Mouse (Mus musculus) embryonic facial prominence, embryonic 11.5 days (tissue): Measurements from ENCODE around the gene Ltv1. TPM values are rescaled to one million over a fixed set of nuclear protein-coding genes. Genes with fewer than 3 reads are reported as not detected.

Experiments
- ATAC-seq: fragments of 200-750 bp; cut with Nextera tagmentation; replicated peaks from 2 replicates; pipeline ENCODE4 v1.8.0; 2017; ENCODE audit warnings: low read depth; ENCODE audit not compliant: insufficient number of reproducible peaks, low FRiP score, low TSS enrichment
- DNase-seq: peaks from one replicate; pipeline ENCODE4 v3.0.0-alpha.2; 2015; ENCODE audit warnings: low spot score
- H3K27ac ChIP-seq: fragments of 300-500 bp; sonication (generic); replicated peaks from 2 replicates; pipeline ENCODE4 v1.5.1; 2014; ENCODE audit warnings: mild to moderate bottlenecking, low read depth, low read length, control low read depth
- H3K27me3 ChIP-seq: fragments of 300-500 bp; sonication (generic); 2 replicates; pipeline ENCODE4 v1.6.1; 2014; ENCODE audit warnings: mild to moderate bottlenecking, low read length, moderate library complexity, mixed read lengths; ENCODE audit not compliant: control insufficient read depth, insufficient read depth
- H3K36me3 ChIP-seq: fragments of 300-500 bp; sonication (generic); replicated peaks from 2 replicates; pipeline ENCODE4 v1.6.1; 2014; ENCODE audit warnings: low read depth, mild to moderate bottlenecking, low read length, moderate library complexity, mixed read lengths; ENCODE audit not compliant: control insufficient read depth, insufficient read depth
- H3K4me1 ChIP-seq: fragments of 300-500 bp; sonication (generic); 2 replicates; pipeline ENCODE4 v1.6.1; 2014; ENCODE audit warnings: low read length, mixed read lengths; ENCODE audit not compliant: control insufficient read depth, insufficient read depth
- H3K4me2 ChIP-seq: fragments of 300-500 bp; sonication (generic); 2 replicates; pipeline ENCODE4 v1.6.1; 2014; ENCODE audit warnings: low read depth, mild to moderate bottlenecking, control low read depth, low read length, moderate library complexity
- H3K4me3 ChIP-seq: fragments of 300-500 bp; sonication (generic); 2 replicates; pipeline ENCODE4 v1.5.1; 2014; ENCODE audit warnings: low read depth, low read length, control low read depth
- H3K9ac ChIP-seq: fragments of 300-500 bp; sonication (generic); replicated peaks from 2 replicates; pipeline ENCODE4 v1.6.1; 2014; ENCODE audit warnings: mild to moderate bottlenecking, control low read depth, low read length
- H3K9me3 ChIP-seq: fragments of 300-500 bp; sonication (generic); replicated peaks from 2 replicates; pipeline ENCODE4 v1.6.1; 2016; ENCODE audit warnings: mild to moderate bottlenecking, low read length, inconsistent platforms, mixed read lengths; ENCODE audit not compliant: control insufficient read depth
- WGBS: fragments of 180-500 bp; shearing (Covaris S2); extraction: QIAGEN DNeasy Blood & Tissue Kit; methylation state at CpG from one replicate; pipeline ENCODE4 v1.1.7; 2014; 5-methylcytosine and 5-hydroxymethylcytosine counted together
- polyA plus RNA-seq: library from polyadenylated mRNA; unstranded; fragments of >200 nt; fragmentation: Nextera tagmentation; extraction: Ambion mirVana; gene quantifications from 2 replicates; pipeline ENCODE4 v1.2.1, GENCODE M21; 2014

Ltv1 gene
- polyA plus RNA-seq, 1 experiment from 2014 or later: 85.0 TPM

GRCm38 (mm10) chr10:13230716-13231115 is 37.7 kb upstream of the Ltv1 start:
- H3K27ac ChIP-seq: no peak overlapping the region
- H3K27me3 ChIP-seq: no peaks in the 10 kb centered on the region
- ATAC-seq (no peak), DNase-seq (no peak)
- no peak overlapping the region for H3K4me2 ChIP-seq
- H3K4me3 ChIP-seq: no peak overlapping the region
- no peaks in the 10 kb centered on the region for H3K9me3 ChIP-seq
- no peaks in the 10 kb centered on the region for H3K36me3 ChIP-seq
- 92% methylated on average over 7 of the region's 7 CpGs for WGBS
- H3K9ac ChIP-seq: no peak overlapping the region
- H3K4me1 ChIP-seq: no peaks in the 10 kb centered on the region

GRCm38 (mm10) chr10:13225377-13226063 is 32.6 kb upstream of the Ltv1 start:
- no peaks in the 10 kb centered on the region for H3K36me3 ChIP-seq
- no peaks in the 10 kb centered on the region for H3K27me3 ChIP-seq
- H3K27ac ChIP-seq: no peak overlapping the region
- DNase-seq (no peak), ATAC-seq (no peak)
- 87% methylated on average over 7 of the region's 7 CpGs for WGBS
- H3K9me3 ChIP-seq: no peaks in the 10 kb centered on the region
- H3K9ac ChIP-seq: no peak overlapping the region
- H3K4me1 ChIP-seq: no peaks in the 10 kb centered on the region
- H3K4me3 ChIP-seq: no peak overlapping the region
- no peak overlapping the region for H3K4me2 ChIP-seq

- DNase-seq: no peak
- Histone ChIP-seq H3K27me3 (no peaks in the 10 kb centered on the region), H3K4me2 (no peak overlapping the region), H3K4me3 (no peak overlapping the region), H3K9me3 (no peaks in the 10 kb centered on the region), H3K36me3 (no peaks in the 10 kb centered on the region), H3K9ac (no peak overlapping the region), H3K4me1 (no peaks in the 10 kb centered on the region), H3K27ac (no peak overlapping the region)
- ATAC-seq: no peak
- 87% methylated on average over 3 of the region's 3 CpGs for WGBS
Observed at GRCm38 (mm10) chr10:13222135-13222534, 29.2 kb upstream of the Ltv1 start.

- Histone ChIP-seq H3K9me3 (no peaks in the 10 kb centered on the region), H3K9ac (no peak overlapping the region), H3K27me3 (no peaks in the 10 kb centered on the region), H3K4me2 (no peak overlapping the region), H3K4me1 (no peaks in the 10 kb centered on the region), H3K27ac (no peak overlapping the region), H3K36me3 (no peaks in the 10 kb centered on the region), H3K4me3 (no peak overlapping the region)
- WGBS: 57% methylated on average over 1 of the region's 1 CpGs
- DNase-seq (no peak), ATAC-seq (no peak)
Observed at GRCm38 (mm10) chr10:13220061-13220460, 27.1 kb upstream of the Ltv1 start.

- ATAC-seq (no peak), DNase-seq (no peak)
- Histone ChIP-seq H3K9ac (no peak overlapping the region), H3K27ac (no peak overlapping the region), H3K4me2 (no peak overlapping the region), H3K27me3 (no peaks in the 10 kb centered on the region), H3K4me1 (no peaks in the 10 kb centered on the region), H3K9me3 (no peaks in the 10 kb centered on the region), H3K4me3 (no peak overlapping the region), H3K36me3 (no peaks in the 10 kb centered on the region)
- 77% methylated on average over 12 of the region's 12 CpGs for whole genome bisulfite sequencing
Observed at GRCm38 (mm10) chr10:13213956-13214355, 21.0 kb upstream of the Ltv1 start.

- Histone ChIP-seq H3K9ac (no peak overlapping the region), H3K9me3 (no peaks in the 10 kb centered on the region), H3K4me2 (no peak overlapping the region), H3K36me3 (no peaks in the 10 kb centered on the region), H3K4me3 (no peak overlapping the region), H3K27me3 (no peaks in the 10 kb centered on the region), H3K4me1 (no peaks in the 10 kb centered on the region), H3K27ac (no peak overlapping the region)
- no peak for ATAC-seq
- DNase-seq: no peak
- WGBS: 71% methylated on average over 6 of the region's 6 CpGs
Observed at GRCm38 (mm10) chr10:13212829-13213228, 19.9 kb upstream of the Ltv1 start.

- Histone ChIP-seq H3K27me3 (no peaks in the 10 kb centered on the region), H3K27ac (no peak overlapping the region), H3K9me3 (no peaks in the 10 kb centered on the region), H3K4me2 (no peak overlapping the region), H3K4me3 (no peak overlapping the region), H3K4me1 (no peaks in the 10 kb centered on the region), H3K9ac (no peak overlapping the region), H3K36me3 (no peaks in the 10 kb centered on the region)
- no peak for DNase-seq
- 73% methylated on average over 9 of the region's 9 CpGs for WGBS
- ATAC-seq: no peak
Observed at GRCm38 (mm10) chr10:13212326-13212725, 19.4 kb upstream of the Ltv1 start.

- H3K4me1 ChIP-seq: no peaks in the 10 kb centered on the region
- DNase-seq (no peak), ATAC-seq (no peak)
- no peaks in the 10 kb centered on the region for H3K27me3 ChIP-seq
- no peaks in the 10 kb centered on the region for H3K36me3 ChIP-seq
- H3K4me3 ChIP-seq: no peak overlapping the region
- H3K9me3 ChIP-seq: no peaks in the 10 kb centered on the region
- H3K4me2 ChIP-seq: no peak overlapping the region
- 71% methylated on average over 8 of the region's 8 CpGs for WGBS
- H3K27ac ChIP-seq: no peak overlapping the region
- no peak overlapping the region for H3K9ac ChIP-seq
Observed at GRCm38 (mm10) chr10:13209930-13210637, 17.1 kb upstream of the Ltv1 start.
